Mouse (Mus musculus) spleen, adult 2 months (tissue): ENCODE measurements at regions not wholly inside any gene's neighbourhood (a gene's known extent, or its start where the extent isn't known, plus 50 kb on each side); places are given as distances from the start of the nearest gene placed in this dataset.

Experiments used
- CTCF ChIP-seq: fragments of 200-500 bp; IDR thresholded peaks from 2 replicates; pipeline ENCODE4 v1.5.1; 2011; ENCODE audit warnings: mild to moderate bottlenecking, inconsistent platforms; ENCODE audit not compliant: insufficient read depth, insufficient read length, insufficient replicate concordance; ENCODE audit errors: extremely low read depth
- POLR2A ChIP-seq: fragments of 200-500 bp; IDR thresholded peaks from 2 replicates; pipeline ENCODE4 v1.6.1; 2011; ENCODE audit warnings: low read depth, low read length, inconsistent platforms

GRCm38 (mm10) chr10:9328324-9328723 is 346.7 kb downstream of the Samd5 start:
- TF ChIP-seq CTCF (no peak), POLR2A (no peak)
